Mouse (Mus musculus) intestine, embryonic 16.5 days (tissue): Measurements from ENCODE around the gene Lrrc47. TPM values are rescaled to one million over a fixed set of nuclear protein-coding genes. Genes with fewer than 3 reads are reported as not detected.

Experiments
- ATAC-seq: fragments of 200-750 bp; cut with Nextera tagmentation; 2 replicates; pipeline ENCODE4 v1.8.0; 2017; ENCODE audit warnings: moderate TSS enrichment, moderate library complexity
- H3K27ac ChIP-seq: fragments of 300-500 bp; sonication (generic); 2 replicates; pipeline ENCODE4 v1.5.1; 2014; ENCODE audit warnings: mild to moderate bottlenecking, low read length
- H3K27me3 ChIP-seq: fragments of 300-500 bp; sonication (generic); replicated peaks from 2 replicates; pipeline ENCODE4 v1.6.1; 2014; ENCODE audit warnings: low read length, control low read depth, mixed read lengths; ENCODE audit not compliant: control insufficient read depth, insufficient read depth
- H3K36me3 ChIP-seq: fragments of 300-500 bp; sonication (generic); 2 replicates; pipeline ENCODE4 v1.6.1; 2014; ENCODE audit warnings: low read length, control low read depth; ENCODE audit not compliant: control insufficient read depth, insufficient read depth
- H3K4me1 ChIP-seq: fragments of 300-500 bp; sonication (generic); 2 replicates; pipeline ENCODE4 v1.6.1; 2014; ENCODE audit warnings: low read length, control low read depth, mixed read lengths; ENCODE audit not compliant: control insufficient read depth, insufficient read depth
- H3K4me2 ChIP-seq: fragments of 300-500 bp; sonication (generic); 2 replicates; pipeline ENCODE4 v1.6.1; 2014; ENCODE audit warnings: low read depth, low read length, control low read depth
- H3K4me3 ChIP-seq: fragments of 300-500 bp; sonication (generic); 2 replicates; pipeline ENCODE4 v1.5.1; 2014; ENCODE audit warnings: mild to moderate bottlenecking, low read length
- H3K9ac ChIP-seq: fragments of 300-500 bp; sonication (generic); 2 replicates; pipeline ENCODE4 v1.6.1; 2014; ENCODE audit warnings: low read depth, low read length
- H3K9me3 ChIP-seq: fragments of 300-500 bp; sonication (generic); 2 replicates; pipeline ENCODE4 v1.6.1; 2016; ENCODE audit warnings: low read length, control low read depth; ENCODE audit not compliant: control insufficient read depth
- WGBS: fragments of 180-500 bp; shearing (Covaris S2); extraction: QIAGEN DNeasy Blood & Tissue Kit; methylation state at CpG from one replicate; pipeline ENCODE4 v1.1.7; 2014; 5-methylcytosine and 5-hydroxymethylcytosine counted together
- polyA plus RNA-seq: library from polyadenylated mRNA; unstranded; fragments of >200 nt; fragmentation: Nextera tagmentation; extraction: Ambion mirVana; gene quantifications from 2 replicates; pipeline ENCODE4 v1.2.1, GENCODE M21; 2015

Lrrc47 gene
- polyA plus RNA-seq = 10.1 and 15.2 TPM in 2 replicates

DNA sequence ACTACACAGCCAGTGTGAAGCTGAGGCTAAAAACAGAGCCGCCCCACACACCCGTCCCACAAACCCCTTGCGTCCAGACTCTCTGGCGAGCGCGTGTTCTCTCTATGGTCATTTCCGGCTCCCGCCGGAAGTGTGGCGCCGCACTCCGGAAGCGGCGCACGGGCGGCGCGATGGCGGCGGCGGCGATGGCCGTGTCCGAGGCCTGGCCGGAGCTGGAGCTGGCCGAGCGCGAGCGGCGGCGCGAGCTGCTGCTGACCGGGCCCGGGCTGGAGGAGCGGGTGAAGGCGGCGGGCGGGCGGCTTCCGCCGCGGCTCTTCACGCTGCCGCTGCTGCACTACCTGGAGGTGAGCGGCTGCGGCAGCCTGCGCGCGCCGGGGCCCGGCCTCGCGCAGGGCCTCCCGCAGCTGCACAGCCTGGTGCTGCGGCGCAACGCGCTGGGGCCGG, at the start of gene Lrrc47:
Gene Lrrc47, plus strand, starts transcription at position 86 of the 444 bp plus-strand sequence.
- Histone ChIP-seq H3K27ac (peak within 1 kb of the TSS; percentile 41), H3K36me3 (peaks cover 11% of the 10 kb centered on the region), H3K4me3 (peak within 1 kb of the TSS; percentile 100), H3K9me3 (no peaks in the 10 kb centered on the region), H3K27me3 (no peaks in the 10 kb centered on the region), H3K4me1 (peaks cover 15% of the 10 kb centered on the region), H3K4me2 (peak within 1 kb of the TSS; percentile 92), H3K9ac (peak within 1 kb of the TSS; percentile 95)
- WGBS = under 1% methylated on average over 41 of the region's 59 CpGs
- peak; percentile 96 for ATAC-seq

DNA sequence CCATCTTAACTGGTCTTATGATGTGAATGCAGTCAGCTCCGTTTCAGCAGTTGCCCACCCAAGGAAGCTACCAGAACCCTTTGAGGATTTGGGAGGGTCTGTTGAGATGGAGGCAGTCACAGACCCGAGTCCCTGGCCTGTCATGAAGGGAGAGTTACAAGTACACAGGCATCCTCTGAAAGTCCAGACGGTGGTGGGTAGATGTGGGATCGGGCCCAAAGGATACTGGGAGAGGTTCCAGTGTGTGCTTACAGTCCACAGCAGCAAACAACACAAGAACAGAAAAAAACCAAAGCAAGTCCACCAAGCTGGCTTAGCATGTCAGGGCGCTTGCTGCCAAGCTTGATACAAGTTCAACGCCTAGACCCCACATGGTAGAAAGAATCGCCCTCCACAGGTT, 48.9 kb upstream of the Lrrc47 start:
- no peak overlapping the region for H3K9ac ChIP-seq

DNA sequence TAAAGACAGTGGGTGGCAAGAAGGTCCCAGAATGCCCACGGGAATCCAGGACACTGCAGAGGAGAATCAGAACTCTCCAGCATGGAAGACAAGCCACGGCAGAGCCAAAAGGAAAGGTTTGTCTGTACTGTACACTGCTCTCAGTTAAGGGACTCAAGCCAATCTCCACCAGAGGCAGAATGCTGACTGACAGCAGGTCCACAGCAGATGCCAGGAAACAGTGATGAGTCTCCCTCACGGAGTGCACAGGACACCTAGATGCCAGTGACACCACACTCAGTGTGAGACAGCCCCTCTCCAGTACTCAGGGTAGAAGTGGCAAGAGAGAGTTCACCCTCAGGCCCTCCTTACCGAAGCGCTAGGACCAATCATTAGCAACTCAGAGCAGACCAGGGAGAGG, 44.9 kb upstream of the Lrrc47 start:
- Histone ChIP-seq H3K4me3 (no peak overlapping the region), H3K9me3 (no peaks in the 10 kb centered on the region), H3K4me1 (no peaks in the 10 kb centered on the region), H3K36me3 (peaks cover 8% of the 10 kb centered on the region; the same call in 1 of the 2 replicates), H3K9ac (no peak overlapping the region), H3K27me3 (no peaks in the 10 kb centered on the region), H3K4me2 (no peak overlapping the region), H3K27ac (no peak overlapping the region)
- 86% methylated on average over 5 of the region's 5 CpGs for whole genome bisulfite sequencing
- ATAC-seq = no peak

More for the DNA sequence above, 48.9 kb upstream of the Lrrc47 start:
- Histone ChIP-seq H3K4me3 (no peak overlapping the region), H3K36me3 (peaks cover 13% of the 10 kb centered on the region), H3K9me3 (no peaks in the 10 kb centered on the region), H3K27me3 (no peaks in the 10 kb centered on the region), H3K4me2 (no peak overlapping the region), H3K4me1 (peaks cover 9% of the 10 kb centered on the region; the same call in 1 of the 2 replicates), H3K27ac (no peak overlapping the region)
- no peak for ATAC-seq
- WGBS = 81% methylated on average over 7 of the region's 7 CpGs

DNA sequence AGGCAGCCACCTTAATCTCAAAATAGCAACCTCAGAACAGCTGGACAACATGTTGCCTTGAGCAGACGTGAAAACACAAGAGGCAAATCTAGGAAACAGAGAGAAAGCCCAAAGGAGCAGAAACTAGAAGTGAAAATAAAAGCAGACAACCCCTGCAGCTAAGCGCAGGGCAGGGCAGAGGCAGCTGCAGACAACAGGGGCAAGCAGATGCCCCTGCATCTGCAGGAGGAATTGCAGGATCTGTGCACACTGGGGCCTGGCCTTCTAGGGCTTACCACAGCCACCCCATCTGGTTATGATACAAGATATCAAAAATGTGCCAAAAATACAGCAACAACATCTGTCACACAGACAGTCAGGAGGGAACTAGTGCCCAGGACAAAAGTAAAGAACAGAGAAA, 44.0 kb upstream of the Lrrc47 start:
- Histone ChIP-seq H3K9ac (no peak overlapping the region), H3K36me3 (peaks cover 8% of the 10 kb centered on the region; the same call in 1 of the 2 replicates), H3K4me2 (no peak overlapping the region), H3K9me3 (no peaks in the 10 kb centered on the region), H3K4me1 (no peaks in the 10 kb centered on the region), H3K27ac (no peak overlapping the region), H3K4me3 (no peak overlapping the region), H3K27me3 (no peaks in the 10 kb centered on the region)
- ATAC-seq = no peak
- 90% methylated on average over 2 of the region's 2 CpGs for WGBS

DNA sequence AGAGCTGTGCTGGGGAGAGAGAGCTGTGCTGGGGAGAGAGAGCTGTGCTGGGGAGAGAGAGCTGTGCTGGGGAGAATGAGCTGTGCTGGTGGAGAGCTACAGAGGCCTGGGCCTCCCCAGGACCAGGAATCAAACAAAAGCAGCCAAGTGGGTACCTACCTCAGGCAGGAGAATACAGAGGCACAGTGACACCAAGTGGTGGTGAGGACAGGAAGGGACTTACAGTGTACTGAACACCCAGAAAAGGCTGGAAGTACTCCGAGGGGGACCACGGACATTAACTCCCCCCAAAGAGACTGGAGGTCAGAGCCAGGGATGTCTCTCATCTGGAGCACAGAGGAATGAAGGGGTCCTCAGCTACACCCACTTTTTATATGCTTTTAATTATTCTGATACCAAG, 43.5 kb upstream of the Lrrc47 start:
- 81% methylated on average over 2 of the region's 2 CpGs for WGBS
- Histone ChIP-seq H3K4me1 (no peaks in the 10 kb centered on the region), H3K27ac (no peak overlapping the region), H3K9ac (no peak overlapping the region), H3K4me2 (no peak overlapping the region), H3K9me3 (no peaks in the 10 kb centered on the region), H3K27me3 (no peaks in the 10 kb centered on the region), H3K36me3 (peaks cover 8% of the 10 kb centered on the region; the same call in 1 of the 2 replicates), H3K4me3 (no peak overlapping the region)
- ATAC-seq = no peak

DNA sequence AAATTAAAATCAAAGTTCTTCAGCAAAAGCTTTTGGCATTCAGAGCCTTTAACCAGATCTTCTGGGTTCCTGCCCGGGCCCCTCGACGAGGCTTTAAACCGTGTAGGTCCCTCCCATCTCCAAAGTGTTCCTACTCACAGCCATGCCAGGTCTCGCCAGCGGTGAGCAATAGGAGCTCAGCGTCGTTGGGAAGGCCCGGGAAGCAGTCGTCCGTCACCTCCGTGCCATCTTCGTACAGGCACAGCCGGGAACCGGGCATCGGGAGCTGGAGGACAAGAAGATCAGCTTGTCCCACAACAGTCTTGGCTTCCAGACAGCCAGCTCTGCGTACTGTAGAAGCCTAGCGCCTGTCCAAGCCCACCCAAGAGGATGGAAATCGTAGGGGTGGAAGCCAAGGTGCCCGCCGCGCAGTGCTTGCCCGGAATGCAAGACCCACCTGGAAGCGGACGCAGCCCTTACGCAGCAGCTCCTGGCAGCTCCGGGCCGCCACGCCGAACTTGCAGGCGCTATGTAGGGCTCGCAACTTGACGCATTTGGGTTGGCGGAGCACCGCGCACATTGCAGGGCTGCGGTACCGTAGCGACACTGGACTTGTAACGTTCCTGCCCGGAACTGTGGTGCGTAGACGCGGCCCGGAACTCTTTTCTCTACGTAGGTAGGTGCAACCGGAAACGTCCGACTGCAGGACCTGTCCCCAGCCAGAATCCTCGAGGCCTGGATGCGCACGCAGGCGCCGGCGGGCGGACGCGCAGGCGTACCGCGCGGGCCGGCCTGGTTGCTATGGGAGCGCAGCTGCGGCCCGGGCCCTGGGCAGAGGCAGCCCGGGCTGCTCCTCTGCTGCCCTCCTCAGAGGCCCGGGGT, 36.9 kb upstream of the Lrrc47 start, which contains the start of the genes Dffb and Cep104:
Gene Dffb, minus strand, starts transcription at position 696 of the 861 bp plus-strand sequence.
Gene Cep104, plus strand, starts transcription at position 764 of the 861 bp plus-strand sequence.
- H3K4me2 ChIP-seq = peak within 1 kb of the TSS; percentile 78
- ATAC-seq = peak; percentile 98

DNA sequence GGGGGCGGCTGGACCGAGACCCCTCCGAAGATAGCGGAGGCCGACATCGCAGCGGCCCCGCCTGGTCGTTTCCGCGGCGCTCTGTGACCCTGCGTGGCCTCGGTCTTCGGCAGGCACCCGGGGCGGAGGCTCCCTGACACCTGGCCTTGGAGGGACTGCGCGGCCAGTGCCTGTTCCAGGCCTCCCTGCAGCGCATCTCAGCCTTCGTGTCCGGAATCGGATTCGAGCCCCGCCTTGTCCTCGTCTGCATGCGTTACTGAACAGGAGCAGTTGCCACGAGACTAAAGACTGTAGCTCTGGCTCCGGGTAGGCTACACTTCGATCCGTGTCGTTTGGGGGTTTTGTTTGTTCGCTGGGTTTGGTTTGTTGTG, 36.3 kb upstream of the Lrrc47 start:
- Histone ChIP-seq H3K4me3 (peak overlapping the region; percentile 91), H3K27ac (no peak overlapping the region), H3K27me3 (no peaks in the 10 kb centered on the region), H3K36me3 (peaks cover 2% of the 10 kb centered on the region; the same call in 1 of the 2 replicates), H3K9ac (peak overlapping the region; percentile 80), H3K4me2 (peak overlapping the region; percentile 74), H3K4me1 (peaks cover 11% of the 10 kb centered on the region), H3K9me3 (no peaks in the 10 kb centered on the region)
- WGBS = under 1% methylated on average over 30 of the region's 33 CpGs
- ATAC-seq = peak; percentile 81

More for the DNA sequence above, 36.9 kb upstream of the Lrrc47 start, which contains the start of the genes Dffb and Cep104:
- H3K9ac ChIP-seq = peak within 1 kb of the TSS; percentile 80
- H3K4me3 ChIP-seq = peak within 1 kb of the TSS; percentile 91
- peak within 1 kb of the TSS; percentile 52 for H3K27ac ChIP-seq
- WGBS = under 1% methylated on average over 68 of the region's 68 CpGs
- no peaks in the 10 kb centered on the region for H3K9me3 ChIP-seq
- peaks cover under 1% of the 10 kb centered on the region; the same call in 1 of the 2 replicates for H3K36me3 ChIP-seq
- no peaks in the 10 kb centered on the region for H3K27me3 ChIP-seq
- H3K4me1 ChIP-seq = peaks cover 11% of the 10 kb centered on the region

DNA sequence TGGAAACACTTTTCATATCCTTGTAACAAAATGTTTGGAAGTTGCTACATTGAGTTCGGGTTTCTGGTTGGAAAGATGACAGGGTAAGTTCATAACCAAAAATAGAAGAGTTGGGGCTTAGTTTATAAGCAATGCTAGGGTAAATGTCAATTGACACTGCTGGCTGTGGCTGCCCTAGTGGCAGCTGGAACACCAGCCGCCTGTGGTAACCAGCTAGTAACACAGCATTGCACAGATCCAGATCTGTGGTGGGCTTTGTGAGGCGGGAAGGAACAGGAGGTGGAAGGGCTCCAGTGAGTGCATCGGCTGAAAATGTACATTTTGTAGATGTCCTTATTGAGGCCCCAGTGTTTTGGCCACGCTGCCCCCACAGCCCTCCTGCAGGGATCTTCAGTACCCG, 35.8 kb upstream of the Lrrc47 start:
- no peak overlapping the region for H3K27ac ChIP-seq
- peak overlapping the region; percentile 80 for H3K9ac ChIP-seq
- peak overlapping the region; percentile 91 for H3K4me3 ChIP-seq
- peaks cover 11% of the 10 kb centered on the region for H3K4me1 ChIP-seq
- WGBS = 36% methylated on average over 6 of the region's 6 CpGs
- peaks cover 2% of the 10 kb centered on the region; the same call in 1 of the 2 replicates for H3K36me3 ChIP-seq
- peak overlapping the region; percentile 74 for H3K4me2 ChIP-seq
- no peaks in the 10 kb centered on the region for H3K27me3 ChIP-seq
- ATAC-seq = no peak
- no peaks in the 10 kb centered on the region for H3K9me3 ChIP-seq

DNA sequence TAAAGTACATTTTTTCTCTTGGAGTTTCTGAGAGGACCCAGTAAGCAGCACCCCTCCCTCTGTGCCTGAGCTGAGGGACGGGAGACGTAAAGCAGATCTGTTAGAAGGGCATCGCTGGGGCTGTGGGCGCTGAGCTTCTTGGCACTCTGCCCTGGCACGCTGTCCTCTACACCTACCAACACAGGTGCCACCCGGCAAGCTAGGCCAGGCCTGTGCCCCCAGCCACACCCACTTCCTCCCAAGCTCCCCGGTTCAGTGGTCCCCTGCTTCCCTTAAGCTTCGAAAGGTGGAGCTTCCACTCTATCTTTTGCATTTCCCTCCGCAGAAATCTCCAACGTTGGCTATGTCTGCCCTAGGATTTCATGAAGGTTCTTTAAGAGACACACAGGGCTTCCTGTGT, 32.3 kb upstream of the Lrrc47 start:
- Histone ChIP-seq H3K36me3 (peaks cover 6% of the 10 kb centered on the region; the same call in 1 of the 2 replicates), H3K4me3 (no peak overlapping the region)
- WGBS = 93% methylated on average over 10 of the region's 10 CpGs

More for the DNA sequence above, 32.3 kb upstream of the Lrrc47 start:
- Histone ChIP-seq H3K27ac (no peak overlapping the region), H3K4me1 (peaks cover 11% of the 10 kb centered on the region), H3K9me3 (no peaks in the 10 kb centered on the region), H3K9ac (no peak overlapping the region), H3K4me2 (no peak overlapping the region), H3K27me3 (no peaks in the 10 kb centered on the region)
- ATAC-seq = no peak
